Mouse (Mus musculus) myocyte (in vitro differentiated cells): ENCODE data around the gene Ifi27l2b. TPM values are rescaled to one million over a fixed set of nuclear protein-coding genes. Genes with fewer than 3 reads are reported as not detected.
A peak's percentile ranks its signal among the peaks of the same experiment; 100 is the strongest.

ENCODE experiments used
- H3K27me3 ChIP-seq: one replicate; pipeline ENCODE4 v1.6.1; 2011; ENCODE audit not compliant: control insufficient read depth, insufficient read depth, insufficient read length
- H3K36me3 ChIP-seq: one replicate; pipeline ENCODE4 v1.6.1; 2011; ENCODE audit not compliant: control insufficient read depth, insufficient read depth
- H3K4me2 ChIP-seq: one replicate; pipeline ENCODE4 v1.6.1; 2011; ENCODE audit warnings: low read depth, control low read depth
- H3K4me3 ChIP-seq: one replicate; pipeline ENCODE4 v1.5.1; 2011; ENCODE audit warnings: mild to moderate bottlenecking, control low read depth, moderate library complexity
- H3K79me2 ChIP-seq: one replicate; pipeline ENCODE4 v1.6.1; 2011; ENCODE audit not compliant: control insufficient read depth, insufficient read depth
- H3ac ChIP-seq: one replicate; pipeline ENCODE4 v1.6.1; 2011; ENCODE audit not compliant: control insufficient read depth, insufficient read length
- CEBPB ChIP-seq: IDR thresholded peaks from 2 replicates; pipeline ENCODE4 v1.6.1; 2011; ENCODE audit warnings: mild to moderate bottlenecking, moderate library complexity; ENCODE audit not compliant: poor library complexity, insufficient read depth, severe bottlenecking
- E2F4 ChIP-seq: IDR thresholded peaks from one replicate; pipeline ENCODE4 v1.6.1; 2011; ENCODE audit warnings: mild to moderate bottlenecking, control low read depth, moderate library complexity; ENCODE audit not compliant: insufficient read depth
- MAX ChIP-seq: IDR thresholded peaks from one replicate; pipeline ENCODE4 v1.6.1; 2011; ENCODE audit warnings: low read depth, mild to moderate bottlenecking, control low read depth
- MYOD1 ChIP-seq, 3 experiments: IDR thresholded peaks; one replicate each; pipeline ENCODE4 v1.6.1; 2011; ENCODE audit warnings: control low read depth in 2 of 3, low read depth in 2 of 3, mild to moderate bottlenecking in 2 of 3, moderate library complexity in 1 of 3; ENCODE audit not compliant: insufficient read length in 2 of 3, control insufficient read depth in 1 of 3
- MYOG ChIP-seq, 3 experiments: IDR thresholded peaks; one replicate each; pipeline ENCODE4 v1.6.1; 2011; ENCODE audit warnings: control low read depth in 2 of 3, low read depth in 2 of 3, mild to moderate bottlenecking in 2 of 3; ENCODE audit not compliant: insufficient read length in 2 of 3, control insufficient read depth in 1 of 3, insufficient read depth in 1 of 3
- POLR2A ChIP-seq: IDR thresholded peaks from one replicate; pipeline ENCODE4 v1.6.1; 2011; ENCODE audit warnings: low read depth, mild to moderate bottlenecking, control low read depth, moderate library complexity; ENCODE audit not compliant: insufficient read length
- POLR2AphosphoS2 ChIP-seq: IDR thresholded peaks from one replicate; pipeline ENCODE4 v1.6.1; 2011; ENCODE audit warnings: low read depth, control low read depth; ENCODE audit not compliant: insufficient read length
- REST ChIP-seq: IDR thresholded peaks from one replicate; pipeline ENCODE4 v1.6.1; 2011; ENCODE audit warnings: mild to moderate bottlenecking, control low read depth, moderate library complexity; ENCODE audit not compliant: insufficient read depth, insufficient read length
- SRF ChIP-seq: IDR thresholded peaks from one replicate; pipeline ENCODE4 v1.6.1; 2011; ENCODE audit warnings: low read depth; ENCODE audit not compliant: control insufficient read depth, insufficient read length
- TCF12 ChIP-seq: IDR thresholded peaks from one replicate; pipeline ENCODE4 v1.6.1; 2011; ENCODE audit warnings: mild to moderate bottlenecking, control low read depth; ENCODE audit not compliant: poor library complexity, insufficient read depth, severe bottlenecking
- TCF3 ChIP-seq: IDR thresholded peaks from one replicate; pipeline ENCODE4 v1.6.1; 2011; ENCODE audit warnings: low read depth, control low read depth; ENCODE audit not compliant: insufficient read length
- USF1 ChIP-seq: IDR thresholded peaks from one replicate; pipeline ENCODE4 v1.6.1; 2011; ENCODE audit warnings: low read depth, mild to moderate bottlenecking, control low read depth, moderate library complexity
- polyA plus RNA-seq: library from polyadenylated mRNA; unstranded; fragments of >200 nt; fragmentation: generic; extraction: Trizol; gene quantifications from one replicate; pipeline ENCODE4 v1.2.1, GENCODE M21; 2012; ENCODE audit warnings: missing spikeins

The Ifi27l2b gene
- polyA plus RNA-seq, 1 experiment, result not detected

- Histone ChIP-seq H3K4me3 (no peak overlapping the region), H3K36me3 (peaks cover 9% of the 10 kb centered on the region), H3K4me2 (no peak overlapping the region), H3ac (no peak overlapping the region), H3K27me3 (no peaks in the 10 kb centered on the region), H3K79me2 (peaks cover 38% of the 10 kb centered on the region)
- TF ChIP-seq POLR2AphosphoS2 (no peak), E2F4 (no peak), POLR2A (no peak), MYOG (IDR thresholded peaks at IDR 0.05; ENCODE audit: control insufficient read depth in 1 of 3, insufficient read depth in 1 of 3, insufficient read length in 2 of 3, low read depth in 2 of 3) (no peak), CEBPB (no peak), REST (no peak), SRF (no peak), TCF12 (no peak), MYOD1 (IDR thresholded peaks at IDR 0.05; ENCODE audit: control insufficient read depth in 1 of 3, insufficient read length in 2 of 3, low read depth in 2 of 3) (no peak), TCF3 (no peak), MAX (no peak), USF1 (no peak)
Measured at GRCm38 (mm10) chr12:103426710-103427109, 30.3 kb downstream of the Ifi27l2b start.

GRCm38 (mm10) chr12:103425729-103426470 lies 31.1 kb downstream of the Ifi27l2b start, which contains the start of gene Ddx24:
TSS of gene Ddx24 (minus strand) at chr12:103425830.
- TF ChIP-seq POLR2A (peak; percentile 86), POLR2AphosphoS2 (peak; percentile 85), MYOD1 (IDR thresholded peaks at IDR 0.05; ENCODE audit: control insufficient read depth in 1 of 3, insufficient read length in 2 of 3, low read depth in 2 of 3) (no peak), SRF (peak; percentile 53)
- Histone ChIP-seq H3K79me2 (peaks cover 46% of the 10 kb centered on the region), H3K27me3 (no peaks in the 10 kb centered on the region), H3ac (peak within 1 kb of the TSS; percentile 22), H3K4me2 (peak within 1 kb of the TSS; percentile 84), H3K4me3 (peak within 1 kb of the TSS; percentile 62), H3K36me3 (peaks cover 14% of the 10 kb centered on the region)

- TF ChIP-seq MYOG (IDR thresholded peaks at IDR 0.05; ENCODE audit: control insufficient read depth in 1 of 3, insufficient read depth in 1 of 3, insufficient read length in 2 of 3, low read depth in 2 of 3), result no peak
- TF ChIP-seq TCF12, result no peak
- TF ChIP-seq REST, result no peak
- no peak for TF ChIP-seq POLR2AphosphoS2
- TF ChIP-seq USF1, result no peak
- no peak for TF ChIP-seq MYOD1 (IDR thresholded peaks at IDR 0.05; ENCODE audit: control insufficient read depth in 1 of 3, insufficient read length in 2 of 3, low read depth in 2 of 3)
- TF ChIP-seq CEBPB, result no peak
- no peak for TF ChIP-seq POLR2A
- no peak for TF ChIP-seq SRF
- TF ChIP-seq E2F4, result no peak
- no peak for TF ChIP-seq MAX
- Histone ChIP-seq H3K4me2 (peak overlapping the region; percentile 80), H3K36me3 (peaks cover 14% of the 10 kb centered on the region), H3ac (peak overlapping the region; percentile 22), H3K79me2 (peaks cover 54% of the 10 kb centered on the region), H3K4me3 (peak overlapping the region; percentile 62), H3K27me3 (no peaks in the 10 kb centered on the region)
Measured at GRCm38 (mm10) chr12:103425016-103425728, 31.9 kb downstream of the Ifi27l2b start.

- TF ChIP-seq SRF, result no peak
- TF ChIP-seq REST, result no peak
- no peak for TF ChIP-seq POLR2AphosphoS2
- TF ChIP-seq MAX, result no peak
- no peak for TF ChIP-seq CEBPB
- TF ChIP-seq USF1, result no peak
- no peak for TF ChIP-seq POLR2A
- no peak for TF ChIP-seq MYOG (IDR thresholded peaks at IDR 0.05; ENCODE audit: control insufficient read depth in 1 of 3, insufficient read depth in 1 of 3, insufficient read length in 2 of 3, low read depth in 2 of 3)
- TF ChIP-seq TCF3, result no peak
- no peak for TF ChIP-seq TCF12
- TF ChIP-seq E2F4, result no peak
- Histone ChIP-seq H3K79me2 (no peaks in the 10 kb centered on the region), H3ac (no peak overlapping the region), H3K36me3 (peaks cover 41% of the 10 kb centered on the region), H3K27me3 (no peaks in the 10 kb centered on the region), H3K4me3 (no peak overlapping the region), H3K4me2 (no peak overlapping the region)
Measured at GRCm38 (mm10) chr12:103408144-103408543, 48.9 kb downstream of the Ifi27l2b start.
